Mouse (Mus musculus): ENCODE measurements around the gene Gm45808. TPM values are rescaled to one million over a fixed set of nuclear protein-coding genes. Genes with fewer than 3 reads are reported as not detected.
"Not testable (repeated sequence)": the region's sequence is repeated elsewhere in the genome, so short reads cannot be mapped to it uniquely, and the experiment has no call there.

The Gm45808 gene
- polyA plus RNA-seq, 1 experiment from 2014 or later = not detected

- Histone ChIP-seq H3K9me3 (replicated peaks; ENCODE audit: control insufficient read depth, low read length) (no peaks in the 10 kb centered on the region), H3K4me2 (peak overlapping the region; percentile 71), H3K4me3 (ENCODE audit: low read depth, low read length) (no peak overlapping the region), H3K27me3 (ENCODE audit: control insufficient read depth, insufficient read depth, low read length) (no peaks in the 10 kb centered on the region), H3K4me1 (ENCODE audit: control insufficient read depth, insufficient read depth, low read length) (peaks cover 36% of the 10 kb centered on the region), H3K27ac (ENCODE audit: low read depth, low read length) (peak overlapping the region; percentile 93), H3K9ac (ENCODE audit: low read depth, low read length) (peak overlapping the region; percentile 70; the same call in 1 of the 2 replicates), H3K36me3 (ENCODE audit: control insufficient read depth, insufficient read depth, low read length) (peaks cover 26% of the 10 kb centered on the region)
- 62% methylated on average over 4 of the region's 5 CpGs for WGBS (ENCODE audit: insufficient replicate concordance)
- ATAC-seq (replicated peaks; ENCODE audit: insufficient number of reproducible peaks, low FRiP score, low TSS enrichment) = no peak
Observed at GRCm38 (mm10) chr7:45461326-45461725, 25.3 kb downstream of the Gm45808 start.

DNA sequence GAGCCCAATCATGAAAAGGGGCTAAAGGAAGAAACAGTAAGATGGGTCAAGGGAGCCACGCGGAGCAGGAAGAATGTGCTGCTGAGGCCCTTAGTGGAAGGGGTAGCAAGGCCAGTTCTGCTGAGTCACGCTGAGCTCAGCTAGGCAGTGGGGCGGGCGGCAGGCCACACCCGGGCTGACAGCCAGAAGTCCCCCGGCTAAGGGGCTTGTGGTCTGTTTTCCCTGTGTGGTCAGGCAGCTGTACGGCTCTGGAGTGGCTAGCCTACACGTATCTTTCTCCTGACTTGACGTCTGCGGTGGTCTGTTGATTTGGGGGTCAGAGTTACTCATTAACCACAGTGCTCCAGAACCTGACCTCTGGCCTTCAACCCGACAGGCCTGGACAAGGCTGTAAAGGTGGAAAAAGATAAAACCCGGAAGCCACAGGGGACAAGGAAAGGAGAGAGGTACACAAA is 25.7 kb downstream of the Gm45808 start:
- Histone ChIP-seq H3K9ac (ENCODE audit: low read depth, low read length) (peak overlapping the region; percentile 70), H3K27me3 (ENCODE audit: control insufficient read depth, insufficient read depth, low read length) (no peaks in the 10 kb centered on the region), H3K4me2 (peak overlapping the region; percentile 71), H3K9me3 (replicated peaks; ENCODE audit: control insufficient read depth, low read length) (no peaks in the 10 kb centered on the region), H3K27ac (ENCODE audit: low read depth, low read length) (peak overlapping the region; percentile 93), H3K4me1 (ENCODE audit: control insufficient read depth, insufficient read depth, low read length) (peaks cover 33% of the 10 kb centered on the region), H3K4me3 (ENCODE audit: low read depth, low read length) (0 out of 2 replicates have a peak overlapping the region, but pooled peaks have one; percentile 13), H3K36me3 (ENCODE audit: control insufficient read depth, insufficient read depth, low read length) (peaks cover 26% of the 10 kb centered on the region)
- ATAC-seq (replicated peaks; ENCODE audit: insufficient number of reproducible peaks, low FRiP score, low TSS enrichment) = no peak
- 9% methylated on average over 13 of the region's 13 CpGs for WGBS (ENCODE audit: insufficient replicate concordance)

DNA sequence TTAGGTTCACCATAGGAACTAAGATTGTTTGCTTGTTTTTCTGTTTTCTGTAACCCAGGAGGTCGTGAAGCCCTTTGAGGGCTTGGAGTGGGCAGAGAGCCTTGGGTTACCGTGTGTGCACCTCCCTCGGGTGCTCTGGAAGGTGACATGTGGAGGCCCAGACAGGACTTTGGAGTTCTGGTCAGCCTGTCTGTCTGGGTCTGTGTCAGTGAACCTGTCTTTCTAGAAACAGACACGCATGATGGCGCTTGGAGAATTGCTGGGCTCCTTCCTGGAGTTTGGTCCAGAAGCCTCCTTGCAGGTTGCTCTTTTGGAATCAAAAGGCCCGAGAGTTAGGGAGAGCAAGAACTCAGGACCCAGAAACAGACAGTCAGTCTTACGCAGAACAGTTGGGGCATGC is 26.2 kb downstream of the Gm45808 start:
- no peaks in the 10 kb centered on the region for H3K9me3 ChIP-seq (replicated peaks; ENCODE audit: control insufficient read depth, low read length)
- no peaks in the 10 kb centered on the region for H3K27me3 ChIP-seq (ENCODE audit: control insufficient read depth, insufficient read depth, low read length)
- peak overlapping the region; percentile 71 for H3K4me2 ChIP-seq
- peak overlapping the region; percentile 93 for H3K27ac ChIP-seq (ENCODE audit: low read depth, low read length)
- peaks cover 23% of the 10 kb centered on the region for H3K36me3 ChIP-seq (ENCODE audit: control insufficient read depth, insufficient read depth, low read length)
- WGBS (ENCODE audit: insufficient replicate concordance) = 63% methylated on average over 7 of the region's 7 CpGs
- peak overlapping the region; percentile 70 for H3K9ac ChIP-seq (ENCODE audit: low read depth, low read length)
- peaks cover 28% of the 10 kb centered on the region for H3K4me1 ChIP-seq (ENCODE audit: control insufficient read depth, insufficient read depth, low read length)
- no peak for ATAC-seq (replicated peaks; ENCODE audit: insufficient number of reproducible peaks, low FRiP score, low TSS enrichment)
- peak overlapping the region; percentile 70 for H3K4me3 ChIP-seq (ENCODE audit: low read depth, low read length)

DNA sequence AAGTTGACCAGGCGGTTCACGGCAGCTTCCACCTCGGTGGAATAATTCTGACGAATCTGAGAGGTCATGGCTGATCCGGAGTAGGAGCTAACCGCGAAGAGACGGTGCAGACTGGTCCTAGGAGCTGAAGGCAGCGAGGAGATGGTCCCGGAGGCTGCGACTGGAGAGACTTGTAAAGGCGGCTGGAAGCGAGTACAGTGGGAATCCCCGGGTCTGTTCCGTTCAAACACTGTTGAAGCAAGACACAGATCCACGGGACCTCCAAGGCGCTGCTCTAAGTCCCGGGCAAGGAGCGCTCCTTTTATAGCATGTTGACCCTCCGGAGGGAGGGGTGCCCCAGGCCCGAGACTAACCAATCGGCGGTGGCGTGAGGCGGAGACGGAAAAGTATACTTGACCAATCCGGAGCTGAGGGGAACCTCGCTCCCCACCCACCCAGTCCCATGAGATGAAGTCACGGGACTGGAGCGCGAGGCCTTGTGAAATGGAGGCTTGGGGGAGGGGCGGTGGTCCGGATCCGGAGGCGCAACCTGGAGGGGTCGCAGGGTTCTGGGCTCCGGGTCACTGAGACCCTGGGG is 27.0 kb downstream of the Gm45808 start, which contains the start of gene Ftl1:
Gene Ftl1, minus strand, starts transcription at position 321 of the 577 bp plus-strand sequence.
- Histone ChIP-seq H3K36me3 (ENCODE audit: control insufficient read depth, insufficient read depth, low read length) (peaks cover 20% of the 10 kb centered on the region), H3K9ac (ENCODE audit: low read depth, low read length) (peak within 1 kb of the TSS; percentile 94), H3K4me3 (ENCODE audit: low read depth, low read length) (peak within 1 kb of the TSS; percentile 70), H3K4me1 (ENCODE audit: control insufficient read depth, insufficient read depth, low read length) (peaks cover 27% of the 10 kb centered on the region), H3K27ac (ENCODE audit: low read depth, low read length) (peak within 1 kb of the TSS; percentile 93), H3K4me2 (peak within 1 kb of the TSS; percentile 80)
- not testable (repeated sequence) for H3K27me3 ChIP-seq (ENCODE audit: control insufficient read depth, insufficient read depth, low read length); H3K9me3 ChIP-seq (replicated peaks; ENCODE audit: control insufficient read depth, low read length)
- 0% methylated on average over 23 of the region's 37 CpGs for WGBS (ENCODE audit: insufficient replicate concordance)
- peak; percentile 94 for ATAC-seq (replicated peaks; ENCODE audit: insufficient number of reproducible peaks, low FRiP score, low TSS enrichment)

DNA sequence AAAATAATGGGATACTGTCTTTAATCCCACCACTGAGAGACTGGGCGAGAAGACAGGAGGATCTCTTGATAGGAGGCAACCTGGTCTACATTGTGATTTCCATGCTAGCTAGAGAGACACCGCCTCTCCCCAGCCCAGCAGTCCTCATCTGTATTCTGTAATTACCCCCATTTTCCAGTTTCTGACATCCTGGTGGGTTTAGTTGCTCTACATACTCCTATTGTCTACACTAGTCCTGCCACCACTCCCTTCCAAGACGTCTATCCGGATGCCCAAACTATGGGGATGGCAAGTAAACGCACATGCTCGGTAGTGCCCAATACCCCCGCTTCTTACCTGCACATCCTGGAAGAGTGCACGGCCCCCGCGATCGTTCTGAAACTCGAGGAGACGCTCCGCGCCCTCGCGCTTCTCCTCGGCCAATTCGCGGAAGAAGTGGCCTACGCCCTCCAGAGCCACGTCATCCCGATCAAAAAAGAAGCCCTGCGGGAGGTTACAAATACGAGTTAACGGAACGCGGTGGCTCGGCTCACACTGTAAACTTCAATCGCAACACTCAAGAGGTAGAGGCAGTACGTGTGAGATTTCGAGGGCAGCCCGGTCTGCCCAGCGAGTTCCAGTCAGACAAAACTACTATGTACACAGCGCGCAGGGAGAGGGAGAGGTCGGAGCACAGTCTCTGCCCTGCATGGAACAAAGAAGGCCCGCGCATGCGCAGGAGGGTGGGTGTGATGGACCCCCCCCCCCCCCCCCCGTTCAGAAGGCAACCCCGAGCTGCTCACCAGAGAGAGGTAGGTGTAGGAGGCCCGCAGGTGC is 27.7 kb downstream of the Gm45808 start:
- H3K4me2 ChIP-seq = peak overlapping the region; percentile 80
- no peaks in the 10 kb centered on the region for H3K9me3 ChIP-seq (replicated peaks; ENCODE audit: control insufficient read depth, low read length)
- H3K27me3 ChIP-seq (ENCODE audit: control insufficient read depth, insufficient read depth, low read length) = no peaks in the 10 kb centered on the region
- H3K9ac ChIP-seq (ENCODE audit: low read depth, low read length) = peak overlapping the region; percentile 94
- ATAC-seq (replicated peaks; ENCODE audit: insufficient number of reproducible peaks, low FRiP score, low TSS enrichment) = peak; percentile 60
- peaks cover 23% of the 10 kb centered on the region for H3K36me3 ChIP-seq (ENCODE audit: control insufficient read depth, insufficient read depth, low read length)
- H3K4me1 ChIP-seq (ENCODE audit: control insufficient read depth, insufficient read depth, low read length) = peaks cover 27% of the 10 kb centered on the region
- H3K27ac ChIP-seq (ENCODE audit: low read depth, low read length) = peak overlapping the region; percentile 93
- peak overlapping the region; percentile 70 for H3K4me3 ChIP-seq (ENCODE audit: low read depth, low read length)
- under 1% methylated on average over 42 of the region's 43 CpGs for WGBS (ENCODE audit: insufficient replicate concordance)

- peak overlapping the region; percentile 70 for H3K4me3 ChIP-seq (ENCODE audit: low read depth, low read length)
- no peaks in the 10 kb centered on the region for H3K27me3 ChIP-seq (ENCODE audit: control insufficient read depth, insufficient read depth, low read length)
- no peak for ATAC-seq (replicated peaks; ENCODE audit: insufficient number of reproducible peaks, low FRiP score, low TSS enrichment)
- H3K9me3 ChIP-seq (replicated peaks; ENCODE audit: control insufficient read depth, low read length) = no peaks in the 10 kb centered on the region
- peak overlapping the region; percentile 80 for H3K4me2 ChIP-seq
- peaks cover 21% of the 10 kb centered on the region for H3K36me3 ChIP-seq (ENCODE audit: control insufficient read depth, insufficient read depth, low read length)
- peak overlapping the region; percentile 57 for H3K27ac ChIP-seq (ENCODE audit: low read depth, low read length)
- 56% methylated on average over 9 of the region's 10 CpGs for WGBS (ENCODE audit: insufficient replicate concordance)
- H3K4me1 ChIP-seq (ENCODE audit: control insufficient read depth, insufficient read depth, low read length) = peaks cover 27% of the 10 kb centered on the region
- H3K9ac ChIP-seq (ENCODE audit: low read depth, low read length) = peak overlapping the region; percentile 49
Observed at GRCm38 (mm10) chr7:45457204-45458060, 29.2 kb downstream of the Gm45808 start.

- ATAC-seq (replicated peaks; ENCODE audit: insufficient number of reproducible peaks, low FRiP score, low TSS enrichment) = no peak
- Histone ChIP-seq H3K36me3 (ENCODE audit: control insufficient read depth, insufficient read depth, low read length) (peaks cover 18% of the 10 kb centered on the region), H3K4me3 (ENCODE audit: low read depth, low read length) (peak overlapping the region; percentile 70), H3K9ac (ENCODE audit: low read depth, low read length) (peak overlapping the region; percentile 49), H3K9me3 (replicated peaks; ENCODE audit: control insufficient read depth, low read length) (no peaks in the 10 kb centered on the region), H3K27ac (ENCODE audit: low read depth, low read length) (peak overlapping the region; percentile 57), H3K27me3 (ENCODE audit: control insufficient read depth, insufficient read depth, low read length) (no peaks in the 10 kb centered on the region), H3K4me2 (peak overlapping the region; percentile 80), H3K4me1 (ENCODE audit: control insufficient read depth, insufficient read depth, low read length) (peaks cover 27% of the 10 kb centered on the region)
- 50% methylated on average over 9 of the region's 9 CpGs for WGBS (ENCODE audit: insufficient replicate concordance)
Observed at GRCm38 (mm10) chr7:45456721-45457203, 29.8 kb downstream of the Gm45808 start.

All from heart, embryonic 11.5 days (tissue).